Mouse (Mus musculus): ENCODE measurements around the gene Eif1b.

DNA sequence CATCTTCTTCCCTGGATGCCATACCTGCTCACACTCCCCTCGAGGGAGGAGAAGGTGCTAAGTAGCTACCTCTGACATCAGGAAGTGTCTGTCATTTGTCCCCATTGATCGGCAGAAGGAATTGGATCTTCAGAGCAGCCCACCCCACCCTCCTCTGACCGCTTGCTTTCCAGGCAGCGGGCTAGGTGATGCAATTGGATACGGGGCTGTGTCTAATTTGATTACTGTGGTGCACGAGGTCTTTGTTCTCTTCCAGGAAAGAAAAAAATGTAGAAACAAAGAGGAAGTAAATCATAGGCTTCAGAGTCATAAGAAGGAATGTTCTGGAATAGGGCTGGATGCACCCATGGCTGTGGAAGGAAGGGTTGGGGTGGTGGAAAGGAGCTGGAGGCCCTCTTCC is 50.2 kb downstream of the Eif1b start:
- no peak for TF ChIP-seq USF1 (IDR thresholded peaks at IDR 0.05; ENCODE audit: low read depth, low read length)
- no peak for TF ChIP-seq POLR2A (IDR thresholded peaks at IDR 0.05; ENCODE audit: low read depth, low read length)
- TF ChIP-seq CHD2 (IDR thresholded peaks at IDR 0.05; ENCODE audit: low read length) = no peak
- no peak for TF ChIP-seq MXI1 (IDR thresholded peaks at IDR 0.05; ENCODE audit: low read depth, low read length)
- TF ChIP-seq NRF1 (IDR thresholded peaks at IDR 0.05; ENCODE audit: low read depth, low read length) = no peak
- TF ChIP-seq BHLHE40 (IDR thresholded peaks at IDR 0.05; ENCODE audit: low read depth, low read length) = no peak
- no peak for TF ChIP-seq CTCF (conservative IDR thresholded peaks at IDR 0.05 in 1 of 2, IDR thresholded peaks at IDR 0.05 in 1 of 2; ENCODE audit: low read depth in 2 of 2, low read length in 2 of 2)
- no peak for TF ChIP-seq RAD21 (IDR thresholded peaks at IDR 0.05; ENCODE audit: low read depth, low read length)
- TF ChIP-seq ZMIZ1 (IDR thresholded peaks at IDR 0.05; ENCODE audit: low read depth, low read length) = no peak
- TF ChIP-seq GABPA (IDR thresholded peaks at IDR 0.05; ENCODE audit: insufficient replicate concordance, low read depth, low read length) = no peak

All from CH12.LX (cell line).